Mouse (Mus musculus): ENCODE measurements at regions not wholly inside any gene's neighbourhood (a gene's known extent, or its start where the extent isn't known, plus 50 kb on each side); places are given as distances from the start of the nearest gene placed in this dataset.
"Not testable (repeated sequence)": the region's sequence is repeated elsewhere in the genome, so short reads cannot be mapped to it uniquely, and the experiment has no call there.

GRCm38 (mm10) chr9:115407901-115408470, 97.8 kb upstream of the Stt3b start:
- Histone ChIP-seq H3K27me3 (ENCODE audit: control insufficient read depth, insufficient read depth, low read length) (no peaks in the 10 kb centered on the region), H3K9me3 (ENCODE audit: control insufficient read depth, low read length) (no peaks in the 10 kb centered on the region), H3K9ac (no peak overlapping the region), H3K4me2 (replicated peaks) (no peak overlapping the region), H3K4me1 (replicated peaks; ENCODE audit: control insufficient read depth, insufficient read depth, low read length) (peaks cover 7% of the 10 kb centered on the region; the same call in 1 of the 2 replicates), H3K36me3 (replicated peaks; ENCODE audit: control insufficient read depth, insufficient read depth) (no peaks in the 10 kb centered on the region), H3K4me3 (replicated peaks; ENCODE audit: low read length) (no peak overlapping the region), H3K27ac (no peak overlapping the region)
- WGBS: 92% methylated on average over 21 of the region's 21 CpGs
- ATAC-seq (ENCODE audit: low FRiP score): no peak
- DNase-seq (ENCODE audit: low spot score): no peak

GRCm38 (mm10) chr9:115408886-115409285, 98.7 kb upstream of the Stt3b start:
- no peaks in the 10 kb centered on the region for H3K9me3 ChIP-seq (ENCODE audit: control insufficient read depth, low read length)
- ATAC-seq (ENCODE audit: low FRiP score) (no peak), DNase-seq (ENCODE audit: low spot score) (no peak)
- peaks cover 7% of the 10 kb centered on the region; the same call in 1 of the 2 replicates for H3K4me1 ChIP-seq (replicated peaks; ENCODE audit: control insufficient read depth, insufficient read depth, low read length)
- 90% methylated on average over 6 of the region's 6 CpGs for WGBS
- no peak overlapping the region for H3K4me3 ChIP-seq (replicated peaks; ENCODE audit: low read length)
- no peak overlapping the region for H3K4me2 ChIP-seq (replicated peaks)
- no peak overlapping the region for H3K27ac ChIP-seq
- no peak overlapping the region for H3K9ac ChIP-seq
- H3K36me3 ChIP-seq (replicated peaks; ENCODE audit: control insufficient read depth, insufficient read depth): no peaks in the 10 kb centered on the region
- H3K27me3 ChIP-seq (ENCODE audit: control insufficient read depth, insufficient read depth, low read length): no peaks in the 10 kb centered on the region

- Histone ChIP-seq H3K9me3 (ENCODE audit: control insufficient read depth, low read length) (no peaks in the 10 kb centered on the region), H3K36me3 (replicated peaks; ENCODE audit: control insufficient read depth, insufficient read depth) (no peaks in the 10 kb centered on the region), H3K27me3 (ENCODE audit: control insufficient read depth, insufficient read depth, low read length) (no peaks in the 10 kb centered on the region), H3K9ac (no peak overlapping the region), H3K4me3 (replicated peaks; ENCODE audit: low read length) (no peak overlapping the region), H3K27ac (no peak overlapping the region), H3K4me2 (replicated peaks) (no peak overlapping the region), H3K4me1 (replicated peaks; ENCODE audit: control insufficient read depth, insufficient read depth, low read length) (peaks cover 7% of the 10 kb centered on the region; the same call in 1 of the 2 replicates)
- WGBS: 97% methylated on average over 4 of the region's 4 CpGs
- DNase-seq (ENCODE audit: low spot score) (no peak), ATAC-seq (ENCODE audit: low FRiP score) (no peak)
These were observed 104.0 kb upstream of the Stt3b start for GRCm38 (mm10) chr9:115414190-115414589.

GRCm38 (mm10) chr9:115422786-115423185, 112.6 kb upstream of the Stt3b start:
- no peak overlapping the region for H3K27ac ChIP-seq
- H3K4me1 ChIP-seq (replicated peaks; ENCODE audit: control insufficient read depth, insufficient read depth, low read length): no peaks in the 10 kb centered on the region
- no peak for DNase-seq (ENCODE audit: low spot score)
- H3K4me3 ChIP-seq (replicated peaks; ENCODE audit: low read length): no peak overlapping the region
- WGBS: 83% methylated on average over 7 of the region's 7 CpGs
- H3K36me3 ChIP-seq (replicated peaks; ENCODE audit: control insufficient read depth, insufficient read depth): no peaks in the 10 kb centered on the region
- no peak for ATAC-seq (ENCODE audit: low FRiP score)
- H3K9ac ChIP-seq: no peak overlapping the region
- H3K4me2 ChIP-seq (replicated peaks): no peak overlapping the region
- no peaks in the 10 kb centered on the region for H3K27me3 ChIP-seq (ENCODE audit: control insufficient read depth, insufficient read depth, low read length)
- H3K9me3 ChIP-seq (ENCODE audit: control insufficient read depth, low read length): 0 out of 2 replicates have a peak, but pooled peaks cover 4% of the 10 kb centered on the region

- H3K27ac ChIP-seq: peak overlapping the region; percentile 33; the same call in 1 of the 2 replicates
- H3K9ac ChIP-seq: no peak overlapping the region
- no peak overlapping the region for H3K4me2 ChIP-seq (replicated peaks)
- no peak overlapping the region for H3K4me3 ChIP-seq (replicated peaks; ENCODE audit: low read length)
- no peaks in the 10 kb centered on the region for H3K9me3 ChIP-seq (ENCODE audit: control insufficient read depth, low read length)
- DNase-seq (ENCODE audit: low spot score) (no peak), ATAC-seq (ENCODE audit: low FRiP score) (no peak)
- no peaks in the 10 kb centered on the region for H3K27me3 ChIP-seq (ENCODE audit: control insufficient read depth, insufficient read depth, low read length)
- no peaks in the 10 kb centered on the region for H3K4me1 ChIP-seq (replicated peaks; ENCODE audit: control insufficient read depth, insufficient read depth, low read length)
- no peaks in the 10 kb centered on the region for H3K36me3 ChIP-seq (replicated peaks; ENCODE audit: control insufficient read depth, insufficient read depth)
- WGBS: 53% methylated on average over 8 of the region's 8 CpGs
These were observed 116.5 kb upstream of the Stt3b start for GRCm38 (mm10) chr9:115426682-115427081.

- no peak overlapping the region for H3K4me2 ChIP-seq (replicated peaks)
- H3K4me3 ChIP-seq (replicated peaks; ENCODE audit: low read length): no peak overlapping the region
- ATAC-seq (ENCODE audit: low FRiP score) (no peak), DNase-seq (ENCODE audit: low spot score) (no peak)
- H3K9me3 ChIP-seq (ENCODE audit: control insufficient read depth, low read length): no peaks in the 10 kb centered on the region
- no peak overlapping the region for H3K27ac ChIP-seq
- no peaks in the 10 kb centered on the region for H3K36me3 ChIP-seq (replicated peaks; ENCODE audit: control insufficient read depth, insufficient read depth)
- H3K4me1 ChIP-seq (replicated peaks; ENCODE audit: control insufficient read depth, insufficient read depth, low read length): no peaks in the 10 kb centered on the region
- no peak overlapping the region for H3K9ac ChIP-seq
- 64% methylated on average over 4 of the region's 4 CpGs for WGBS
- H3K27me3 ChIP-seq (ENCODE audit: control insufficient read depth, insufficient read depth, low read length): no peaks in the 10 kb centered on the region
These were observed 120.0 kb upstream of the Stt3b start for GRCm38 (mm10) chr9:115430271-115430670.

- no peak overlapping the region for H3K4me2 ChIP-seq (replicated peaks)
- H3K27me3 ChIP-seq (ENCODE audit: control insufficient read depth, insufficient read depth, low read length): no peaks in the 10 kb centered on the region
- ATAC-seq (ENCODE audit: low FRiP score): no peak
- H3K36me3 ChIP-seq (replicated peaks; ENCODE audit: control insufficient read depth, insufficient read depth): no peaks in the 10 kb centered on the region
- H3K4me3 ChIP-seq (replicated peaks; ENCODE audit: low read length): no peak overlapping the region
- H3K27ac ChIP-seq: no peak overlapping the region
- H3K9me3 ChIP-seq (ENCODE audit: control insufficient read depth, low read length): peaks cover 12% of the 10 kb centered on the region; the same call in 1 of the 2 replicates
- WGBS: 28% methylated on average over 5 of the region's 5 CpGs
- no peak for DNase-seq (ENCODE audit: low spot score)
- H3K4me1 ChIP-seq (replicated peaks; ENCODE audit: control insufficient read depth, insufficient read depth, low read length): no peaks in the 10 kb centered on the region
- no peak overlapping the region for H3K9ac ChIP-seq
These were observed 124.5 kb upstream of the Stt3b start for GRCm38 (mm10) chr9:115434696-115435095.

- H3K27ac ChIP-seq: no peak overlapping the region
- 93% methylated on average over 3 of the region's 3 CpGs for WGBS
- no peaks in the 10 kb centered on the region for H3K4me1 ChIP-seq (replicated peaks; ENCODE audit: control insufficient read depth, insufficient read depth, low read length)
These were observed 126.1 kb upstream of the Stt3b start for GRCm38 (mm10) chr9:115436301-115436700.

GRCm38 (mm10) chr9:115438234-115438633, 128.0 kb upstream of the Stt3b start:
- DNase-seq (ENCODE audit: low spot score); H3K9ac ChIP-seq; H3K4me3 ChIP-seq (replicated peaks; ENCODE audit: low read length); H3K36me3 ChIP-seq (replicated peaks; ENCODE audit: control insufficient read depth, insufficient read depth); H3K4me1 ChIP-seq (replicated peaks; ENCODE audit: control insufficient read depth, insufficient read depth, low read length); H3K4me2 ChIP-seq (replicated peaks); H3K27ac ChIP-seq; ATAC-seq (ENCODE audit: low FRiP score); H3K27me3 ChIP-seq (ENCODE audit: control insufficient read depth, insufficient read depth, low read length): not testable (repeated sequence)
- peaks cover 12% of the 10 kb centered on the region; the same call in 1 of the 2 replicates for H3K9me3 ChIP-seq (ENCODE audit: control insufficient read depth, low read length)
- 96% methylated on average over 22 of the region's 22 CpGs for WGBS

More at GRCm38 (mm10) chr9:115436301-115436700, 126.1 kb upstream of the Stt3b start:
- no peaks in the 10 kb centered on the region for H3K36me3 ChIP-seq (replicated peaks; ENCODE audit: control insufficient read depth, insufficient read depth)
- H3K9ac ChIP-seq: no peak overlapping the region
- no peak overlapping the region for H3K4me3 ChIP-seq (replicated peaks; ENCODE audit: low read length)
- H3K27me3 ChIP-seq (ENCODE audit: control insufficient read depth, insufficient read depth, low read length): no peaks in the 10 kb centered on the region
- no peak overlapping the region for H3K4me2 ChIP-seq (replicated peaks)
- ATAC-seq (ENCODE audit: low FRiP score): no peak
- peaks cover 12% of the 10 kb centered on the region; the same call in 1 of the 2 replicates for H3K9me3 ChIP-seq (ENCODE audit: control insufficient read depth, low read length)
- no peak for DNase-seq (ENCODE audit: low spot score)

- DNase-seq (ENCODE audit: low spot score) (no peak), ATAC-seq (ENCODE audit: low FRiP score) (no peak)
- Histone ChIP-seq H3K27me3 (ENCODE audit: control insufficient read depth, insufficient read depth, low read length) (no peaks in the 10 kb centered on the region), H3K9ac (no peak overlapping the region), H3K4me2 (replicated peaks) (no peak overlapping the region), H3K4me3 (replicated peaks; ENCODE audit: low read length) (no peak overlapping the region), H3K4me1 (replicated peaks; ENCODE audit: control insufficient read depth, insufficient read depth, low read length) (no peaks in the 10 kb centered on the region), H3K27ac (no peak overlapping the region), H3K36me3 (replicated peaks; ENCODE audit: control insufficient read depth, insufficient read depth) (no peaks in the 10 kb centered on the region), H3K9me3 (ENCODE audit: control insufficient read depth, low read length) (no peaks in the 10 kb centered on the region)
- WGBS: 83% methylated on average over 11 of the region's 11 CpGs
These were observed 136.5 kb upstream of the Stt3b start for GRCm38 (mm10) chr9:115446681-115447080.

Measured in hindbrain, embryonic 14.5 days (tissue).